Mouse (Mus musculus): ENCODE measurements around the gene Notch2. TPM values are rescaled to one million over a fixed set of nuclear protein-coding genes. Genes with fewer than 3 reads are reported as not detected.

The Notch2 gene
- total and polyA plus RNA-seq, 3 experiments, result 3.3 to 11.3 (median 11.1) TPM

DNA sequence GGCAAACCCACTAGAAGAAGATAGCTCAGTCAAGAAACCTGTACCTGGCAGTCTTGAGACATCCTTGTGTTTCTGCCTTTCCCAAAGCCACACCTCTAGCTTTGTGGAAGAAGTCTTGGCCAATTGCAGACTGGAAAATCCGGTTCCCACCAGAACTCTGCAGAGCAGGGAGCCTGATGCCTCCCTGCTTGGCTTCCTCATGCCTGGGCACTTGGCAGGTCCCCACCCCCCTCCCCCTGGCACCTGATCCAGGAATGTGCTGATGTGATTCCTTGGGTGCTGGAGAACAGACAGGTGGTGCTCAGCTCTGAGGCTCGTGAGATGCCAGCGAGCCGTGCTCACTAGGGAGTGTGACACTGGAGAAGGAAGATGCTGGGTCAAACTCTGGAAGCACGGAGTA is 85.3 kb downstream of the Notch2 start:
- Histone ChIP-seq H3K27ac (ENCODE audit: insufficient read depth, low read depth) (no peak overlapping the region), H3K9me3 (replicated peaks; ENCODE audit: low read length) (peaks cover 13% of the 10 kb centered on the region), H3K4me2 (ENCODE audit: insufficient read depth, low read depth, poor library complexity, severe bottlenecking) (no peak overlapping the region), H3K79me2 (replicated peaks; ENCODE audit: control insufficient read depth, extremely low read depth, insufficient read depth, poor library complexity, severe bottlenecking) (no peaks in the 10 kb centered on the region), H3K4me3 (replicated peaks in 1 of 3; ENCODE audit: low read depth in 2 of 3, low read length in 2 of 3, poor library complexity in 1 of 3) (no peak overlapping the region), H3K27me3 (replicated peaks) (no peaks in the 10 kb centered on the region), H3K36me3 (replicated peaks in 1 of 2; ENCODE audit: control insufficient read depth in 1 of 2, insufficient read depth in 1 of 2, low read length in 1 of 2) (peaks cover 42 to 85% of the 10 kb centered on the region in 2 experiments), H3K4me1 (ENCODE audit: control insufficient read depth in 1 of 2, insufficient read depth in 2 of 2) (0 out of 4 replicates have a peak, but pooled peaks cover 0 to 4% of the 10 kb centered on the region in 2 experiments), H3K9ac (ENCODE audit: insufficient read depth, low read depth) (no peak overlapping the region)
- dilution Hi-C loops (cut with MboI; ENCODE audit: extremely low pct_ligation_motif_present, extremely low pct_unique_long_range_greater_than_20kb, low sequenced_read_pairs), result no loop called here
- no peak for DNase-seq (ENCODE audit: extremely low read depth)
- in situ Hi-C loops (cut with MboI; ENCODE audit: low pct_ligation_motif_present, low pct_unique_long_range_greater_than_20kb, low sequenced_read_pairs), result no loop called here
- TF ChIP-seq SIN3A (IDR thresholded peaks at IDR 0.05; ENCODE audit: low read length) (no peak), SMC3 (IDR thresholded peaks at IDR 0.05; ENCODE audit: low read depth, low read length) (no peak), RCOR1 (conservative IDR thresholded peaks at IDR 0.05; ENCODE audit: low read depth, low read length) (no peak), POLR2AphosphoS2 (IDR thresholded peaks at IDR 0.05; ENCODE audit: low read depth, low read length) (no peak), ZMIZ1 (IDR thresholded peaks at IDR 0.05; ENCODE audit: low read depth, low read length) (no peak), E2F4 (IDR thresholded peaks at IDR 0.05; ENCODE audit: insufficient replicate concordance, low read depth, low read length) (no peak)

DNA sequence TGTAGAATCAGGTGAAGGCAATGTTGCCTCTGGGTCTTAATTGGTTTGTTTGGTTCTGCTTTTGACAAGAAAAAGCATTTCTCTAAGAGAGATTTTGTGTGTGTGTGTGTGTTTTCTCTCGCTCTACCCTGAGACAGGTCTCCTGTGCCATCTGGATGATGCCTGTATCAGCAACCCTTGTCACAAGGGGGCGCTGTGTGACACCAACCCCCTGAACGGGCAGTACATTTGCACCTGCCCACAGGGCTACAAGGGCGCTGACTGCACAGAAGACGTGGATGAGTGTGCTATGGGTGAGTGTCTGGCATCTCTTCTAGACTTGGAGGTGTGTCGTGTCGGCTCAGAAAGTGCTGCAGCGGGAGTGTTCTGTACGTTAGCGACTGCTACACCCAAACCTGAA is 86.0 kb downstream of the Notch2 start:
- in situ Hi-C loops (cut with MboI; ENCODE audit: low pct_ligation_motif_present, low pct_unique_long_range_greater_than_20kb, low sequenced_read_pairs), result no loop called here
- Histone ChIP-seq H3K4me1 (ENCODE audit: control insufficient read depth in 1 of 2, insufficient read depth in 2 of 2) (0 out of 4 replicates have a peak, but pooled peaks cover 0 to 4% of the 10 kb centered on the region in 2 experiments), H3K9ac (ENCODE audit: insufficient read depth, low read depth) (no peak overlapping the region), H3K27me3 (replicated peaks) (no peaks in the 10 kb centered on the region), H3K36me3 (replicated peaks in 1 of 2; ENCODE audit: control insufficient read depth in 1 of 2, insufficient read depth in 1 of 2, low read length in 1 of 2) (peaks cover 46 to 88% of the 10 kb centered on the region in 2 experiments), H3K9me3 (replicated peaks; ENCODE audit: low read length) (peaks cover 13% of the 10 kb centered on the region), H3K79me2 (replicated peaks; ENCODE audit: control insufficient read depth, extremely low read depth, insufficient read depth, poor library complexity, severe bottlenecking) (no peaks in the 10 kb centered on the region), H3K4me2 (ENCODE audit: insufficient read depth, low read depth, poor library complexity, severe bottlenecking) (no peak overlapping the region), H3K27ac (ENCODE audit: insufficient read depth, low read depth) (no peak overlapping the region), H3K4me3 (replicated peaks in 1 of 3; ENCODE audit: low read depth in 2 of 3, low read length in 2 of 3, poor library complexity in 1 of 3) (no peak overlapping the region)
- peak; percentile 44 for DNase-seq (ENCODE audit: extremely low read depth)
- TF ChIP-seq POLR2AphosphoS2 (IDR thresholded peaks at IDR 0.05; ENCODE audit: low read depth, low read length) (no peak), CTCF (conservative IDR thresholded peaks at IDR 0.05 in 1 of 2, IDR thresholded peaks at IDR 0.05 in 1 of 2; ENCODE audit: low read depth in 2 of 2, low read length in 2 of 2) (peak; percentile 36 to 51; a peak in 2 of 4 replicates), SMC3 (IDR thresholded peaks at IDR 0.05; ENCODE audit: low read depth, low read length) (peak; percentile 31), SIN3A (IDR thresholded peaks at IDR 0.05; ENCODE audit: low read length) (no peak)
- dilution Hi-C loops (cut with MboI; ENCODE audit: extremely low pct_ligation_motif_present, extremely low pct_unique_long_range_greater_than_20kb, low sequenced_read_pairs), result no loop called here

DNA sequence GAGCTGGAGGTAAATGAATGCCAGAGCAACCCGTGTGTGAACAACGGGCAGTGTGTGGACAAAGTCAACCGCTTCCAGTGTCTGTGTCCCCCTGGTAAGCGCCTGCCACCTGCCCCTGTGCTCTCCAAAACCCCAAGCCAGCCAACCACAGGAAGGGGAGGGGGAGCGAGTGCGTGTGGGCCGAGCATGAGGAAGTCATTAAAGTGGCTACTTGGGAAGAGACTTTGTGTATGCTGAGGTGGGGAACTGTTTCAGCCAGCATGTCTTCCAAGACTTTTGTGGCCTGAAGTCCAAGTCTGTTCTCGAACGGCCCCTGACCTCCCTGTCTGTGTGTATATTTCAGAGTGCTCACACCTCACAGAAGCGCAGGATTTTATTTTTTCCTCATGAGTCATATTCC is 88.2 kb downstream of the Notch2 start:
- TF ChIP-seq TBP (conservative IDR thresholded peaks at IDR 0.05; ENCODE audit: low read depth, low read length), result no peak
- no peak for TF ChIP-seq SIN3A (IDR thresholded peaks at IDR 0.05; ENCODE audit: low read length)
- TF ChIP-seq POLR2A (IDR thresholded peaks at IDR 0.05; ENCODE audit: low read depth, low read length), result no peak
- TF ChIP-seq MEF2A (IDR thresholded peaks at IDR 0.05; ENCODE audit: borderline replicate concordance, low read depth, low read length), result no peak
- TF ChIP-seq ZMIZ1 (IDR thresholded peaks at IDR 0.05; ENCODE audit: low read depth, low read length), result no peak
- Histone ChIP-seq H3K9me3 (replicated peaks; ENCODE audit: low read length) (peaks cover 13% of the 10 kb centered on the region), H3K4me2 (ENCODE audit: insufficient read depth, low read depth, poor library complexity, severe bottlenecking) (no peak overlapping the region), H3K4me1 (ENCODE audit: control insufficient read depth in 1 of 2, insufficient read depth in 2 of 2) (0 out of 4 replicates have a peak, but pooled peaks cover 0 to 4% of the 10 kb centered on the region in 2 experiments), H3K36me3 (replicated peaks in 1 of 2; ENCODE audit: control insufficient read depth in 1 of 2, insufficient read depth in 1 of 2, low read length in 1 of 2) (peaks cover 52 to 97% of the 10 kb centered on the region in 2 experiments), H3K79me2 (replicated peaks; ENCODE audit: control insufficient read depth, extremely low read depth, insufficient read depth, poor library complexity, severe bottlenecking) (no peaks in the 10 kb centered on the region), H3K27me3 (replicated peaks) (no peaks in the 10 kb centered on the region), H3K27ac (ENCODE audit: insufficient read depth, low read depth) (no peak overlapping the region), H3K9ac (ENCODE audit: insufficient read depth, low read depth) (no peak overlapping the region), H3K4me3 (replicated peaks in 1 of 3; ENCODE audit: low read depth in 2 of 3, low read length in 2 of 3, poor library complexity in 1 of 3) (no peak overlapping the region)
- in situ Hi-C loops (cut with MboI; ENCODE audit: low pct_ligation_motif_present, low pct_unique_long_range_greater_than_20kb, low sequenced_read_pairs) (no loop called here), dilution Hi-C loops (cut with MboI; ENCODE audit: extremely low pct_ligation_motif_present, extremely low pct_unique_long_range_greater_than_20kb, low sequenced_read_pairs) (no loop called here)
- no peak for DNase-seq (ENCODE audit: extremely low read depth)

Data from CH12.LX (cell line).